ENCODE assay signal across 11 mouse cellular contexts in genomic region chr8:127814785-127815523, GRCm38 (mm10).
DNase-seq lines count a peak whose midpoint lies in the region; ATAC-seq lines count a peak whose summit lies in the region.
"Had no signal": no experiment of that assay in that cellular context is flagged by ENCODE, and none has a peak within 500 bp of the region (broad histone marks: within the 10 kb centered on the region; RNA-seq: fewer than 3 reads in every experiment).

No protein-coding gene starts in this region.

- peak; percentile 99 for ATAC-seq in granulocyte monocyte progenitor cell, adult 5-6 weeks (replicated peaks; ENCODE audit: poor library complexity, severe bottlenecking)
- ATAC-seq in neutrophil, adult 5-6 weeks (ENCODE audit: extremely low read depth, insufficient number of reproducible peaks, low FRiP score, poor library complexity, severe bottlenecking): peak; percentile 95

- peak; percentile 34 for DNase-seq in retina, postnatal 1 day
- DNase-seq in retina, embryonic 14.5 days (ENCODE audit: low spot score): no peak
- DNase-seq in urinary bladder, adult 2 months (ENCODE audit: low spot score): no peak
- DNase-seq in gastrocnemius, adult 8-10 months (ENCODE audit: low spot score in 2 of 2): no peak
- no peak for DNase-seq in cerebellum, adult 9-11 months
- DNase-seq: cerebellum, adult 9-10 months; gastrocnemius, postnatal 25 days; kidney, adult 18-20 months; kidney, postnatal 36 days had no signal
